Mouse (Mus musculus): Measurements from ENCODE around the gene Pradc1.
"Not testable (repeated sequence)": the region's sequence is repeated elsewhere in the genome, so short reads cannot be mapped to it uniquely, and the experiment has no call there.

Pradc1 gene

GRCm38 (mm10) chr6:85450697-85451663 lies 790 bp downstream of the Pradc1 start, which contains the start of gene Cct7:
Cct7 (plus strand) TSS chr6:85451514.
- DNase-seq (ENCODE audit: low read depth in 1 of 2, low spot score in 2 of 2): peak; percentile 93

DNA sequence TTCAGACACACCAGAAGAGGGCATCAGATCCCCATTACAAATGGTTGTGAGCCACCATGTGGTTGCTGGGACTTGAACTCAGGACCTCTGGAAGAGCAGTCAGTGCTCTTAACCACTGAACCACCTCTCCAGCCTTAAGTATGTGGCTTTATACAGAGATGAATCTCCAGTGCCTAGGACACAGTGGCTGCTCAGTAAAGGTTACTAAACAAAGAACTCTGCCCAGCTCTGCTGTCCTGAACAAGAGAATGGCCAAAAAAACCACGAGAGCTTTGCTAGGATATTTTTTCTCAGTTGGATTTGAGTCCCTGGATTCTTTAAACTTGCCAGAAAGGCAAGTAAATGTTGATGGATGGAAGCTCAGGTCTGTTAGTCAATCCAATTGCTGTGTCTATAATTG lies 1.6 kb downstream of the Pradc1 start:
- DNase-seq (ENCODE audit: low read depth in 1 of 2, low spot score in 2 of 2): not testable (repeated sequence)

- no peak for DNase-seq (ENCODE audit: low read depth in 1 of 2, low spot score in 2 of 2)
Measured at GRCm38 (mm10) chr6:85447351-85447750, 4.4 kb downstream of the Pradc1 start.

DNA sequence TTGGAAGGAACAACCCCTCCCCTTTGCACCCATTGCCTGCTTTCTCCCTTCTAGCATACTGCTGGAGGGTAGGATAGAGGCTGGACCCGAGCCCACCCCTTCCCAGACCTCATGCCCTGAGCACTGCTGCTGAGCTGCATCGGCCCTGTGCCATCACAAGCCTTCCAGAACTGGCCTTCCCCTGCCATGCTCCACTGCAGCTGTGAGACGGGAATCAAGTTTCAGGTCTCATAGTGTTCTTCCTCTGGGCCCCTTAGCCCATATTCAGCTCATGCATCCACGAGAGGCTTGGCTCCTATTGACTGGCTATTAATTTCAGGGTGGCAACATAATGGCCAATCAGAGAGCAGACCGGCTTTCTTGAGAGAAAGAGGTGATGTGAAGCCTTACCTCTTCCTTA lies 6.5 kb downstream of the Pradc1 start:
- DNase-seq (ENCODE audit: low read depth in 1 of 2, low spot score in 2 of 2): no peak

GRCm38 (mm10) chr6:85444266-85444965 lies 7.4 kb downstream of the Pradc1 start:
- DNase-seq (ENCODE audit: low read depth in 1 of 2, low spot score in 2 of 2): no peak

- no peak for DNase-seq (ENCODE audit: low read depth in 1 of 2, low spot score in 2 of 2)
Measured at GRCm38 (mm10) chr6:85443488-85444233, 8.1 kb downstream of the Pradc1 start.

- DNase-seq (ENCODE audit: low read depth in 1 of 2, low spot score in 2 of 2): no peak
Measured at GRCm38 (mm10) chr6:85441142-85441541, 10.6 kb downstream of the Pradc1 start.

DNA sequence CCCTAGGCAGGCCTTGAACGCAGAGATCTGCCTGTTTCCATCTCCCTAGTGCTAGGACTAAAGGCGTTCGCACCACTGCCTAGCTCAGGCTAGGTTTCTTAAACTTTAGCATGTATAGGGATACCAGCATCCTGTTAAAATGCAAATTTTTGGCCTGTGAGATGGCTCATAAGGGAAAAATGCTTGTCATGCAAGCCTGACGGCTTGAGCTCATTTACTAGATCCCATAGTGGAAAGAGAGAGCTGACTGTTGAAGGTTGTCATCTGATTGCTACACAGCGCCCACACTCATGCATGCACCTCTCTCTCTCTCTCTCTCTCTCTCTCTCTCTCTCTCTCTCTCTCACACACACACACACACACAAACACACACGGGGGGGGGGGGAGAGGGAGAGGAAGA lies 15.1 kb downstream of the Pradc1 start:
- DNase-seq (ENCODE audit: low read depth in 1 of 2, low spot score in 2 of 2): no peak

DNA sequence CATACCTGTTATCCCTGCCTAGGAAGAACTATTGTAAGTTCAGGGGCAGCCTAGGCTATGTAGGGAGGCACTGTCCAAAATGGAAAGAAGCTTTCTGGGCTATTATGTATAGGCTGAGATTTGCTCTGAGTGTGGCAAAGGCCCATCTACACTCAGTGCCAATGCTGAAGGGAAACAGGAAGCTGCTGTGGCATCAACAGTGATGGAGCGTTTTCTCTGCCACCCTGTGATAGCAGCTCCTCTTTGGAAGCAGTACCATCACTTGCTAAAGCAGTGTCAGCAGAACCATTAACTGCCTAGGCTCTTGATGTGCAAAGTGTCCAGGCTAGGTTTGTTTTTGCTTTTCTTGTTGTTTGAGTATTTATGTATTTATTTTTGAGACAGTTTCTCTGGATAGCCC lies 15.6 kb downstream of the Pradc1 start:
- DNase-seq (ENCODE audit: low read depth in 1 of 2, low spot score in 2 of 2): no peak

DNA sequence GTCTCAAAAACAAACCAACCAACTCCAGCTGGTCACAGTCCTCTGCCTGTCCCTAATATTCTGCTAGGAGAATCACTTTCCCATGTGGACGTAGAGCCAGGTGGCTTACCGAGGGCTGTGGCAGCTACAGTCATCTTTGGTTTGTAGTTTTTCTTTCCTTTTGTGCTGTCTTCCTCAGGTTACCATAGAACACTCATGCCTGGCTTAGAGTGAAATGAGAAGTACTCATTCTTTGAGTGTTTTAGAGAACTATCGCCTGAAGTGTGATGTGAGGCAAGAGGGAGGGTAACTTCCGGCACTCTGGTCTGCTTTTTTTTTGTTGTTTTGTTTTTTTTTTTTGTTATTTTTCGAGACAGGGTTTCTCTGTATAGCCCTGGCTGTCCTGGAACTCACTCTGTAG lies 17.9 kb downstream of the Pradc1 start:
- no peak for DNase-seq (ENCODE audit: low read depth in 1 of 2, low spot score in 2 of 2)

DNA sequence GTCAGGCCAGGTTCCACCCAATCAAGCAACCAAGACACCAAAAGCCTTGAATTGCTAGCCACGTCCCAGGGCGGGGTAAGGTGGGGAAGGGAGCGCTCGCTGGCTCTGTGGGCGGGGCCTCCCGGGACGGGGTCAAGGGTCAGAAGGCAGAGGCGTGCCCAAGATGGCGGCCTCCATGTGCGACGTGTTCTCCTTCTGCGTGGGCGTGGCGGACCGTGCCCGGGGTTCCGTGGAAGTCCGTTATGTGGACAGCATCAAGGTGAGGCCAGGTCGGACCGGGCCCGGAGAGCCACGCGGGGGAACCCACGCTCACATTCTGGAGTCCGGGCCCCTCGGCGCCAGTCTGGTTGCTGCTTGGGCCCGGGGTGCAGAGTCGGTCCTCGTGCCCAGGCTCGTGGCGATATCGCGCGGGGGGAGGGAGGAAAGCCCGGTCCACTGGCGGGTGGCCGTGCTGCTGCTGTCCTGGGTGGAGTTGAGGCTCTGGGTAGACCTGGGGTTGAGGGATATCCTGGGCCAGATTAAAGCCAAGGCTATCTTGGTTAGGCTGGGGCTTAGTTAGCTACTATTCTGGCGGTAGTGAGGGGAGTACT lies 19.8 kb downstream of the Pradc1 start, which contains the start of gene Smyd5:
Gene Smyd5 (plus strand): TSS at position 148 of the 590 bp plus-strand sequence.
- DNase-seq (ENCODE audit: low read depth in 1 of 2, low spot score in 2 of 2): peak; percentile 38 to 75

DNA sequence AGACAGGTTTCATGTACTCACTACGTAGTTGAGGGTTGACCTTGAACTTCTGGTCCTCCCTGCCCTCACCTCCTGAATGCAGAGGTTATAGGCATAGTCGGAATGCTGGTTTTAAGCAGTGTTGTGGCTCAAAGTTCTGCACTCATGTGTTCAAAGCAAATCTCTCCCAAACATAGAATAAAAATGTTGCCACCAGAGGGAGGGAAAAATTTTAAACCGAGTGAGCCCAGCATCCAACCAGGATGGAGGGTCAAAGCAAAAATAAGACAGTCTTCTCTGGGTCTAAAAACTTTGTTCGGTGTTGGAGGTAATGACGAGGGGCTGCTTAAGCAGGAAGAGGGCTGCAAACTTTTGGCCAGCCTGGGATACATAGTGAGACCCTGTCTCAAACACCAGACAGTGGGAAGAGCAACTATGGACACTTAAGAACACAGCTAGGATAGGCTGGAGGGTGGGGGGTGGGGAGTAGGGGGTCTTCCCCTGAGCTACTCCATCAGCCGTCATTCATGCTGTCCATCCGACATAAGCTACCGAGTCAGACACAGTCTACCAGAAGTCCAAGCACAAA lies 20.4 kb downstream of the Pradc1 start:
- DNase-seq (ENCODE audit: low read depth in 1 of 2, low spot score in 2 of 2): no peak

GRCm38 (mm10) chr6:85423836-85424379 lies 27.9 kb downstream of the Pradc1 start, which contains the start of gene Noto:
Noto (plus strand) TSS chr6:85423886.
- DNase-seq (ENCODE audit: low read depth in 1 of 2, low spot score in 2 of 2): no peak

DNA sequence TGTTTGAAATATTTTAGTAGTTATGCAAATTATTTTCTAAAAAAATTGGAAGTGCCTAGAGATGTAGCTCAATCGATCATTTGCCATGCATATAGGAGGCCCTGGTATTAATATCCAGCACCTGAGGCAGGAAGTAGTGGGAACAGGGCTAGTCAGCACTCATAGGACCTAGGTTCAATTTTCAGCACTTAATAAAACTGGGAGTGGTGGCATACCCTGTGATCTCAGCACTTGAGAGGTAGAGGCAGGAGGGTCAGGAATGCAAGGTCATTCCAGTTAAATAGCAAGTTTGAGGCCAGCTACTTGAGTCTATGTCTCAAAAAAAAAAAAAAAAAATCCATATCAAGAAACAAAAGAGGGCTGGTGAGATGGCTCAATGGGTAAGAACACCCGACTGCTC lies 32.6 kb downstream of the Pradc1 start:
- no peak for DNase-seq (ENCODE audit: low read depth in 1 of 2, low spot score in 2 of 2)

GRCm38 (mm10) chr6:85415829-85416228 lies 35.9 kb downstream of the Pradc1 start:
- DNase-seq (ENCODE audit: low read depth in 1 of 2, low spot score in 2 of 2): no peak

- no peak for DNase-seq (ENCODE audit: low read depth in 1 of 2, low spot score in 2 of 2)
Measured at GRCm38 (mm10) chr6:85410771-85411273, 40.9 kb downstream of the Pradc1 start.

DNA sequence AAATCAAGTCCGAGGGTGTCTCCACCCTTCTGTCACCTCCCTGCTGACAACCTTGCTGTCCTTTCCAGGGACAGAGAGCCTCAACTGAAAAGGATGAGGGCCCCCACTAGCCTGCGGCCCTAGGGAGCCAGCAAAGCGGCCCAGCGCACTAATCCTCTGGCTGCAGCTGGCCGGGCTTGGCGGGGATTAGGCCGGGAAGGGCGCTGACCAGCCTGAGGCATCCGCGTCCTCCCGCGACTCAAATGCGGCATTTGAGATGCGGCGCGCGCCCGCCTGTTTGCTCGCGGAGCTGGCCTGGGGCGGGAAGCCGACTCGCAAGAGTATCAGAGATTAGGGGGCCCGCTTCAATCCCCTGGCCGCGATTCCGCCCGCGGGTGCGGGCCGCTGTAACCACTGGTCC lies 42.8 kb downstream of the Pradc1 start:
- no peak for DNase-seq (ENCODE audit: low read depth in 1 of 2, low spot score in 2 of 2)

DNA sequence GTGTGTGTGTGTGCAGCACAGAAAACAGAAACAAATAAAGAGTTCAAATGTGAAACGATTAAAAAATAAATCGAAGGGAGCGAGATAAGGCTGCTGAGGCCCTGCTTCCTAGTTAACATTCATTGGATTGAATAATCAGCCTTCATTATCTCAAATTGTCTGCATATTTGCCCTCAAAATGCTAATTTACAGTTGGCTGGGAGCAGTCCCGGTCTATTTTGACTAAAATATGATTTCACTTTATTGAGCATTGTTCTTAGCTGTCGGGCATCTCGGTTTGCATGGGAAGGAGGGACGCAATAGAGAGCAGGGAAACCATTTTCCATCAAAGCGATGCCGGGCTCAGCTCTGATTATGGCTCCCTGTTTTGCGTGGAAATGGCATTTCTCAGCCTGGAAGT lies 48.7 kb downstream of the Pradc1 start:
- DNase-seq (ENCODE audit: low read depth in 1 of 2, low spot score in 2 of 2): no peak

GRCm38 (mm10) chr6:85402613-85403012 lies 49.2 kb downstream of the Pradc1 start:
- DNase-seq (ENCODE audit: low read depth in 1 of 2, low spot score in 2 of 2): no peak

- no peak for DNase-seq (ENCODE audit: low read depth in 1 of 2, low spot score in 2 of 2)
Measured at GRCm38 (mm10) chr6:85399715-85400114, 52.1 kb downstream of the Pradc1 start.

All from monocyte, adult 2 months (primary cell).